Mouse (Mus musculus) limb, embryonic 13.5 days (tissue): ENCODE data around the gene Ptges2. TPM values are rescaled to one million over a fixed set of nuclear protein-coding genes. Genes with fewer than 3 reads are reported as not detected.

Experiments
- ATAC-seq: fragments of 200-750 bp; cut with Nextera tagmentation; 2 replicates; pipeline ENCODE4 v1.8.0; 2017; ENCODE audit warnings: low read depth, moderate number of reproducible peaks, moderate TSS enrichment; ENCODE audit not compliant: low FRiP score
- H3K27ac ChIP-seq: fragments of 300-500 bp; sonication (generic); 2 replicates; pipeline ENCODE4 v1.5.1; 2015; ENCODE audit warnings: inconsistent platforms, mild to moderate bottlenecking, moderate library complexity
- H3K27me3 ChIP-seq: fragments of 300-500 bp; sonication (generic); 2 replicates; pipeline ENCODE4 v1.6.1; 2015; ENCODE audit warnings: mild to moderate bottlenecking, inconsistent platforms
- H3K36me3 ChIP-seq: fragments of 300-500 bp; sonication (generic); 2 replicates; pipeline ENCODE4 v1.6.1; 2015; ENCODE audit warnings: inconsistent platforms, mild to moderate bottlenecking, moderate library complexity
- H3K4me1 ChIP-seq: fragments of 300-500 bp; sonication (generic); 2 replicates; pipeline ENCODE4 v1.6.1; 2015; ENCODE audit warnings: inconsistent platforms
- H3K4me2 ChIP-seq: fragments of 300-500 bp; sonication (generic); replicated peaks from 2 replicates; pipeline ENCODE4 v1.6.1; 2015; ENCODE audit warnings: inconsistent platforms, mild to moderate bottlenecking, moderate library complexity
- H3K4me3 ChIP-seq: fragments of 300-500 bp; sonication (generic); 2 replicates; pipeline ENCODE4 v1.5.1; 2015; ENCODE audit warnings: moderate library complexity, mild to moderate bottlenecking, inconsistent platforms
- H3K9ac ChIP-seq: fragments of 300-500 bp; sonication (generic); 2 replicates; pipeline ENCODE4 v1.6.1; 2015; ENCODE audit warnings: mild to moderate bottlenecking, inconsistent platforms
- H3K9me3 ChIP-seq: fragments of 300-500 bp; sonication (generic); 2 replicates; pipeline ENCODE4 v1.6.1; 2016; ENCODE audit warnings: inconsistent platforms
- WGBS: fragments of 180-500 bp; shearing (Covaris S2); methylation state at CpG from one replicate; pipeline ENCODE4 v1.1.7; 2015; 5-methylcytosine and 5-hydroxymethylcytosine counted together
- polyA plus RNA-seq: library from polyadenylated mRNA; unstranded; fragments of >200 nt; fragmentation: Nextera tagmentation; extraction: Ambion mirVana; gene quantifications from 2 replicates; pipeline ENCODE4 v1.2.1, GENCODE M21; 2015

Ptges2 gene
- polyA plus RNA-seq, 1 experiment from 2014 or later: 29.8 TPM

- Histone ChIP-seq H3K4me1 (peaks cover 34% of the 10 kb centered on the region), H3K27me3 (no peaks in the 10 kb centered on the region), H3K4me2 (no peak overlapping the region), H3K9ac (no peak overlapping the region), H3K36me3 (peaks cover 62% of the 10 kb centered on the region), H3K9me3 (no peaks in the 10 kb centered on the region), H3K27ac (no peak overlapping the region), H3K4me3 (no peak overlapping the region)
- 89% methylated on average over 12 of the region's 12 CpGs for WGBS
- ATAC-seq: no peak
These were observed 24.4 kb downstream of the Ptges2 start for GRCm38 (mm10) chr2:32420066-32420608.

GRCm38 (mm10) chr2:32420647-32421046 is 25.0 kb downstream of the Ptges2 start:
- Histone ChIP-seq H3K4me2 (no peak overlapping the region), H3K27me3 (no peaks in the 10 kb centered on the region), H3K36me3 (peaks cover 56% of the 10 kb centered on the region), H3K9me3 (no peaks in the 10 kb centered on the region), H3K4me1 (peaks cover 39% of the 10 kb centered on the region), H3K9ac (no peak overlapping the region), H3K4me3 (no peak overlapping the region), H3K27ac (no peak overlapping the region)
- WGBS: 87% methylated on average over 6 of the region's 6 CpGs
- no peak for ATAC-seq

GRCm38 (mm10) chr2:32421851-32422251 is 26.2 kb downstream of the Ptges2 start:
- H3K9ac ChIP-seq: no peak overlapping the region
- peaks cover 44% of the 10 kb centered on the region for H3K36me3 ChIP-seq
- H3K27ac ChIP-seq: no peak overlapping the region
- peaks cover 40% of the 10 kb centered on the region for H3K4me1 ChIP-seq
- WGBS: 90% methylated on average over 6 of the region's 6 CpGs
- H3K4me2 ChIP-seq: no peak overlapping the region
- H3K4me3 ChIP-seq: no peak overlapping the region
- no peaks in the 10 kb centered on the region for H3K27me3 ChIP-seq
- no peak for ATAC-seq
- H3K9me3 ChIP-seq: no peaks in the 10 kb centered on the region

- Histone ChIP-seq H3K36me3 (peaks cover 26% of the 10 kb centered on the region), H3K27me3 (no peaks in the 10 kb centered on the region), H3K9me3 (no peaks in the 10 kb centered on the region), H3K4me2 (peak overlapping the region; percentile 78), H3K27ac (peak overlapping the region; percentile 84), H3K9ac (peak overlapping the region; percentile 37), H3K4me1 (peaks cover 53% of the 10 kb centered on the region), H3K4me3 (peak overlapping the region; percentile 39)
- under 1% methylated on average over 14 of the region's 14 CpGs for WGBS
- peak; percentile 94 for ATAC-seq
These were observed 28.0 kb downstream of the Ptges2 start for GRCm38 (mm10) chr2:32423481-32424331.

- no peak overlapping the region for H3K9ac ChIP-seq
- ATAC-seq: no peak
- H3K27ac ChIP-seq: peak overlapping the region; percentile 84; the same call in 1 of the 2 replicates
- H3K9me3 ChIP-seq: no peaks in the 10 kb centered on the region
- peak overlapping the region; percentile 78; the same call in 1 of the 2 replicates for H3K4me2 ChIP-seq
- peaks cover 15% of the 10 kb centered on the region for H3K36me3 ChIP-seq
- H3K4me3 ChIP-seq: no peak overlapping the region
- no peaks in the 10 kb centered on the region for H3K27me3 ChIP-seq
- peaks cover 64% of the 10 kb centered on the region for H3K4me1 ChIP-seq
- 43% methylated on average over 3 of the region's 3 CpGs for WGBS
These were observed 29.1 kb downstream of the Ptges2 start for GRCm38 (mm10) chr2:32424796-32425195.

GRCm38 (mm10) chr2:32425568-32425967 is 29.9 kb downstream of the Ptges2 start:
- Histone ChIP-seq H3K4me2 (no peak overlapping the region), H3K4me1 (peaks cover 72% of the 10 kb centered on the region), H3K4me3 (no peak overlapping the region), H3K27ac (no peak overlapping the region; the same call in 1 of the 2 replicates), H3K27me3 (no peaks in the 10 kb centered on the region), H3K9me3 (no peaks in the 10 kb centered on the region), H3K9ac (no peak overlapping the region), H3K36me3 (peaks cover 7% of the 10 kb centered on the region)
- 71% methylated on average over 5 of the region's 5 CpGs for WGBS
- no peak for ATAC-seq

- H3K36me3 ChIP-seq: peaks cover 1% of the 10 kb centered on the region; the same call in 1 of the 2 replicates
- H3K27ac ChIP-seq: no peak overlapping the region
- no peak for ATAC-seq
- no peak overlapping the region for H3K4me2 ChIP-seq
- no peak overlapping the region for H3K4me3 ChIP-seq
- no peaks in the 10 kb centered on the region for H3K9me3 ChIP-seq
- H3K9ac ChIP-seq: no peak overlapping the region
- peaks cover 75% of the 10 kb centered on the region for H3K4me1 ChIP-seq
- WGBS: 94% methylated on average over 1 of the region's 1 CpGs
- H3K27me3 ChIP-seq: no peaks in the 10 kb centered on the region
These were observed 30.4 kb downstream of the Ptges2 start for GRCm38 (mm10) chr2:32426141-32426540.

GRCm38 (mm10) chr2:32427720-32428119 is 32.0 kb downstream of the Ptges2 start:
- Histone ChIP-seq H3K27me3 (no peaks in the 10 kb centered on the region), H3K9ac (no peak overlapping the region), H3K4me2 (peak overlapping the region; percentile 84; the same call in 1 of the 2 replicates), H3K36me3 (no peaks in the 10 kb centered on the region), H3K27ac (no peak overlapping the region), H3K9me3 (no peaks in the 10 kb centered on the region), H3K4me3 (no peak overlapping the region), H3K4me1 (peaks cover 70% of the 10 kb centered on the region)
- no peak for ATAC-seq
- 71% methylated on average over 5 of the region's 5 CpGs for WGBS

GRCm38 (mm10) chr2:32428262-32428722 is 32.6 kb downstream of the Ptges2 start:
- no peaks in the 10 kb centered on the region for H3K27me3 ChIP-seq
- peak overlapping the region; percentile 56 for H3K27ac ChIP-seq
- WGBS: 29% methylated on average over 8 of the region's 8 CpGs
- peak overlapping the region; percentile 84 for H3K4me2 ChIP-seq
- H3K9me3 ChIP-seq: no peaks in the 10 kb centered on the region
- peak overlapping the region; percentile 43; the same call in 1 of the 2 replicates for H3K9ac ChIP-seq
- no peak overlapping the region for H3K4me3 ChIP-seq
- H3K4me1 ChIP-seq: peaks cover 65% of the 10 kb centered on the region
- H3K36me3 ChIP-seq: no peaks in the 10 kb centered on the region
- peak; percentile 45; the same call in 1 of the 2 replicates for ATAC-seq

GRCm38 (mm10) chr2:32429215-32429891 is 33.7 kb downstream of the Ptges2 start:
- Histone ChIP-seq H3K36me3 (no peaks in the 10 kb centered on the region; the same call in 1 of the 2 replicates), H3K9me3 (no peaks in the 10 kb centered on the region), H3K27me3 (no peaks in the 10 kb centered on the region), H3K4me2 (peak overlapping the region; percentile 84), H3K4me1 (peaks cover 56% of the 10 kb centered on the region), H3K4me3 (0 out of 2 replicates have a peak overlapping the region, but pooled peaks have one; percentile 54), H3K27ac (no peak overlapping the region), H3K9ac (no peak overlapping the region)
- WGBS: 71% methylated on average over 4 of the region's 4 CpGs
- no peak for ATAC-seq

GRCm38 (mm10) chr2:32430701-32431676 is 35.3 kb downstream of the Ptges2 start:
- no peaks in the 10 kb centered on the region for H3K9me3 ChIP-seq
- peak; percentile 96 for ATAC-seq
- H3K9ac ChIP-seq: peak overlapping the region; percentile 77
- no peaks in the 10 kb centered on the region for H3K27me3 ChIP-seq
- peaks cover 42% of the 10 kb centered on the region for H3K4me1 ChIP-seq
- H3K4me2 ChIP-seq: peak overlapping the region; percentile 84
- H3K4me3 ChIP-seq: peak overlapping the region; percentile 54
- WGBS: 7% methylated on average over 18 of the region's 18 CpGs
- H3K27ac ChIP-seq: peak overlapping the region; percentile 82
- H3K36me3 ChIP-seq: no peaks in the 10 kb centered on the region; the same call in 1 of the 2 replicates
